Mouse (Mus musculus): ENCODE results near the gene Kif6. TPM values are rescaled to one million over a fixed set of nuclear protein-coding genes. Genes with fewer than 3 reads are reported as not detected.
A peak's percentile ranks its signal among the peaks of the same experiment; 100 is the strongest.

Kif6 gene
- polyA plus RNA-seq, 1 experiment from 2014 or later: 1.6 TPM

DNA sequence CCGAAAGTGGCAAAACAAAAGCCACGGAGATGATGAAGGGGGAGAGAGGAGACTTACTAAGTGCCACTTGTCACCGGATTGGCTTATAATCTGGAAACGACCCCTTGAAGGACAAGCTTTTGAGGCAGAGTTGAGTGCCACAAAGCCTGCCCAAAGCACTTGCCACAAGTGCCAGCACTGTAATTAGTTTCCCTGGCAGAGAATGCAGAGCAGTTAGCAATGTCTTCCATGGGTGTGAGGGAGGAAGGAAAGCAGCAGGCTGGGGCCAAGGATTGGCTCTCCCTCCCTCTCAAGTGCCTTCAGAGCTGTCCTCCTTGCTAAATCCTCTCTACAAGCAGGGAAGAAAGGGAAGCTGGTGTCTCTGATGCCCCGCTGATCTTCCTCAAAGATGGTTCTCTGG lies 210.9 kb downstream of the Kif6 start:
- no peaks in the 10 kb centered on the region for H3K9me3 ChIP-seq (ENCODE audit: control insufficient read depth, low read length)
- H3K4me2 ChIP-seq: no peak overlapping the region
- no peaks in the 10 kb centered on the region for H3K36me3 ChIP-seq (ENCODE audit: control insufficient read depth, insufficient read depth, low read length)
- H3K4me3 ChIP-seq (ENCODE audit: low read depth, low read length): no peak overlapping the region
- ATAC-seq (ENCODE audit: low FRiP score) (no peak), DNase-seq (ENCODE audit: low spot score, missing footprints) (no peak)
- no peaks in the 10 kb centered on the region for H3K27me3 ChIP-seq (ENCODE audit: control insufficient read depth, insufficient read depth, low read length)
- WGBS: 86% methylated on average over 5 of the region's 5 CpGs
- no peak overlapping the region for H3K9ac ChIP-seq (ENCODE audit: low read length)
- H3K27ac ChIP-seq (ENCODE audit: low read depth, low read length): no peak overlapping the region
- H3K4me1 ChIP-seq (ENCODE audit: control insufficient read depth, insufficient read depth, low read length): no peaks in the 10 kb centered on the region

DNA sequence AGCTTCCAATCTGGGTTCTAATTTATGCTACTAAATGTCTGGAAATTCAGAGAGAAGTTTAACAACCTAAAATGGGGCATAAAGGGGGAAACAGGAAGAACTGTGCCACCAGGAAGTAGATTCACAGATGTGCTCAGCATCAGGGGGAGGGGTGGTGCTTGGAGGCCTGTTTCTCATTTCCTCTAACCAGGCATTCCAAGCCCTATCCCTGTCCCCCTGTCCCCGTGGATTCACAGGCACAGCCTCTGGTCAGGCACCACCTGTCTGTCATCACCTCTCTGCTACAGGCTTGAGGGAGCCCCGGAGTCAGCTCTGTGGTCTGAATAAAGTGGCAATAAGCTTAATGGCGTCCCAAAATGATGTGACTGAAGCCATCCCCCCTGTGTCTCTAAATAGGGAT lies 216.8 kb downstream of the Kif6 start:
- no peaks in the 10 kb centered on the region for H3K4me1 ChIP-seq (ENCODE audit: control insufficient read depth, insufficient read depth, low read length)
- DNase-seq (ENCODE audit: low spot score, missing footprints): no peak
- WGBS: 73% methylated on average over 3 of the region's 3 CpGs
- H3K27ac ChIP-seq (ENCODE audit: low read depth, low read length): no peak overlapping the region
- no peak overlapping the region for H3K9ac ChIP-seq (ENCODE audit: low read length)
- H3K4me3 ChIP-seq (ENCODE audit: low read depth, low read length): no peak overlapping the region
- H3K36me3 ChIP-seq (ENCODE audit: control insufficient read depth, insufficient read depth, low read length): no peaks in the 10 kb centered on the region
- no peak for ATAC-seq (ENCODE audit: low FRiP score)
- no peak overlapping the region for H3K4me2 ChIP-seq
- no peaks in the 10 kb centered on the region for H3K27me3 ChIP-seq (ENCODE audit: control insufficient read depth, insufficient read depth, low read length)
- no peaks in the 10 kb centered on the region for H3K9me3 ChIP-seq (ENCODE audit: control insufficient read depth, low read length)

DNA sequence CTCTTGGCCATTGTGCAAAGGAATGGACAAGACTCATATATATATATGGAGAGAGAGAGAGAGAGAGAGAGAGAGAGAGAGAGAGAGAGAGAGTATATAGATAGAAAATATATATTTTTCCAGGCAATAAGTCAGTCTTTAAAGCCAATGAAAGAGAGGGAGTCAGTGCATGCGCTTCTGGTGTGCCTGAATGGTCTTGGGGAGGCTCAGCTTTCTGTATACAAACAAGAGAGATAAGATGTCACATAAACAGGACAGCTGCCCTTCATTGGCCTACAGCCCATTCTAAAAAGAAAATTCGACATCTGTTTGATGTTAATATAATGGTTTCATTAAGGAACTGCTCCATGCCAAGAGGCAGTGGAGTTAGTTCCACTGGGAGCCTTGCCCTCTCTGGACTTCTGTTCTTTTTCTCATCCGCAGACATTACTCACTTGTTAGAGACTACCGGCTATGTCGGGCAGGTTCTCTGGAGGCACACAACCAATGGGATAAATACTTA lies 219.2 kb downstream of the Kif6 start:
- Histone ChIP-seq H3K36me3 (ENCODE audit: control insufficient read depth, insufficient read depth, low read length) (no peaks in the 10 kb centered on the region), H3K27ac (ENCODE audit: low read depth, low read length) (no peak overlapping the region), H3K27me3 (ENCODE audit: control insufficient read depth, insufficient read depth, low read length) (no peaks in the 10 kb centered on the region), H3K4me3 (ENCODE audit: low read depth, low read length) (no peak overlapping the region), H3K4me2 (no peak overlapping the region), H3K9me3 (ENCODE audit: control insufficient read depth, low read length) (no peaks in the 10 kb centered on the region), H3K4me1 (ENCODE audit: control insufficient read depth, insufficient read depth, low read length) (no peaks in the 10 kb centered on the region), H3K9ac (ENCODE audit: low read length) (no peak overlapping the region)
- WGBS: 86% methylated on average over 5 of the region's 5 CpGs
- no peak for DNase-seq (ENCODE audit: low spot score, missing footprints)
- no peak for ATAC-seq (ENCODE audit: low FRiP score)

DNA sequence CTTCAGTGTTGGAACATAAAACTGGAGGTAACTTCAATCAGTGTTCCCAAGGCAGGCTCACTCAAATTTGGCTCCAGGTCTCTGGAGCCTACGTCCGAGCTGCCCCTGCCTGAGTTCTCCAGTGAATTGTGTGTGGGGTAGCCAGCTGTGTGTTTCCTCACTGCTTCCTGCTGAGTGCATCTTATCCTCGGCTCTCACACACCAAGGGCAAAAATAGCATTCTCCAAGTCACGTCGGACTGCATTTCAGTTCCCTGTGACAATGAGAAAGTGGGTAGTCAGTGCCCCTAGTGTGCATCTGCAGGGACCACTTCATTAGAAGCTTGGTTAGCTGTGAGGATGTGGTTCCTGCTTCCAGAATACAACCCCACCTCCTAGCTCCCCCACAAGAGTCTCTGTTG lies 222.5 kb downstream of the Kif6 start:
- H3K4me1 ChIP-seq (ENCODE audit: control insufficient read depth, insufficient read depth, low read length): no peaks in the 10 kb centered on the region
- ATAC-seq (ENCODE audit: low FRiP score): no peak
- no peak overlapping the region for H3K9ac ChIP-seq (ENCODE audit: low read length)
- 74% methylated on average over 5 of the region's 5 CpGs for WGBS
- no peaks in the 10 kb centered on the region for H3K27me3 ChIP-seq (ENCODE audit: control insufficient read depth, insufficient read depth, low read length)
- H3K4me2 ChIP-seq: no peak overlapping the region
- H3K9me3 ChIP-seq (ENCODE audit: control insufficient read depth, low read length): no peaks in the 10 kb centered on the region
- H3K36me3 ChIP-seq (ENCODE audit: control insufficient read depth, insufficient read depth, low read length): no peaks in the 10 kb centered on the region
- no peak overlapping the region for H3K27ac ChIP-seq (ENCODE audit: low read depth, low read length)
- H3K4me3 ChIP-seq (ENCODE audit: low read depth, low read length): no peak overlapping the region
- peak; percentile 61 for DNase-seq (ENCODE audit: low spot score, missing footprints)

DNA sequence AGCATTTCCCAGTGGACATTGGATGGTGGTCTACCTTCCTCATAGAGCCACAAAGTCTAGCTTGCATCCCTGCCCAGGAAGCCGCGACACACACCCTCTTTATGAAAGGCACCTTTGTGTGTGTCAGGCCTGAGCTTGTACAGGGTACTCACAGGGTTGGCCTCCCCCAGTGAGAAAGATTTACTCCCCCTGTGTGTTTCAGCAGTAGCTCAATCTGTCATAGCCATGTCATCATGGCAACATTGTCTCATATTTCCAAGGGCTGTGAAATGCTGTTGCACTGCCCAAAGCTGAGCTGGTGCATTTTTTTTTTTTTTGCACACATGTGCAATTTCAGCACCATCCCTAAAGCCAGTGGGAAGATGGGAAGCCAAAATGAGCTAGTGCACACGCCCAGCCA lies 224.3 kb downstream of the Kif6 start:
- Histone ChIP-seq H3K4me3 (ENCODE audit: low read depth, low read length) (no peak overlapping the region), H3K9me3 (ENCODE audit: control insufficient read depth, low read length) (no peaks in the 10 kb centered on the region), H3K9ac (ENCODE audit: low read length) (no peak overlapping the region), H3K27me3 (ENCODE audit: control insufficient read depth, insufficient read depth, low read length) (no peaks in the 10 kb centered on the region), H3K36me3 (ENCODE audit: control insufficient read depth, insufficient read depth, low read length) (no peaks in the 10 kb centered on the region), H3K4me2 (no peak overlapping the region), H3K4me1 (ENCODE audit: control insufficient read depth, insufficient read depth, low read length) (no peaks in the 10 kb centered on the region), H3K27ac (ENCODE audit: low read depth, low read length) (no peak overlapping the region)
- 77% methylated on average over 3 of the region's 3 CpGs for WGBS
- no peak for ATAC-seq (ENCODE audit: low FRiP score)
- DNase-seq (ENCODE audit: low spot score, missing footprints): peak; percentile 69

DNA sequence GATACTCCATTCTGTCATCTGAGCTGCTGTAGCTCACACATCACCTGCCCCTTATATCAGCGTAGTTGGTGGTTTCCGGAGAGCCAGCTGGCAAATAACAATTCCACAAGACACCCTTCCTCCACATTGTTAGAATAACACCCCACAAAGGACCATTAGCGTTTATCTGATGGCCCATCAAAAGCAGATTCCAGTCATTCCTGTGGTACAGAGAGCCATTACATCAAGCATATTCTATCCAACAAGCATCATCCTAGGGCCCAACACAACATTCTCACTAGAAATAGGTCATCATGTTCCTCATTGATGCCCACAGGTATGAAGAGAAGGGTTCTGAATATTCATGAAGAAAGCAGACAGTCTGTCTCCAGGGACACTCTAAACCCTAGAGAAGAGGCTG lies 236.3 kb downstream of the Kif6 start:
- Histone ChIP-seq H3K4me1 (ENCODE audit: control insufficient read depth, insufficient read depth, low read length) (peaks cover 2% of the 10 kb centered on the region; the same call in 1 of the 2 replicates), H3K36me3 (ENCODE audit: control insufficient read depth, insufficient read depth, low read length) (no peaks in the 10 kb centered on the region), H3K9me3 (ENCODE audit: control insufficient read depth, low read length) (no peaks in the 10 kb centered on the region), H3K27ac (ENCODE audit: low read depth, low read length) (no peak overlapping the region), H3K9ac (ENCODE audit: low read length) (no peak overlapping the region), H3K4me2 (no peak overlapping the region), H3K4me3 (ENCODE audit: low read depth, low read length) (no peak overlapping the region), H3K27me3 (ENCODE audit: control insufficient read depth, insufficient read depth, low read length) (no peaks in the 10 kb centered on the region)
- DNase-seq (ENCODE audit: low spot score, missing footprints) (peak; percentile 56), ATAC-seq (ENCODE audit: low FRiP score) (no peak)
- WGBS: 86% methylated on average over 3 of the region's 3 CpGs

DNA sequence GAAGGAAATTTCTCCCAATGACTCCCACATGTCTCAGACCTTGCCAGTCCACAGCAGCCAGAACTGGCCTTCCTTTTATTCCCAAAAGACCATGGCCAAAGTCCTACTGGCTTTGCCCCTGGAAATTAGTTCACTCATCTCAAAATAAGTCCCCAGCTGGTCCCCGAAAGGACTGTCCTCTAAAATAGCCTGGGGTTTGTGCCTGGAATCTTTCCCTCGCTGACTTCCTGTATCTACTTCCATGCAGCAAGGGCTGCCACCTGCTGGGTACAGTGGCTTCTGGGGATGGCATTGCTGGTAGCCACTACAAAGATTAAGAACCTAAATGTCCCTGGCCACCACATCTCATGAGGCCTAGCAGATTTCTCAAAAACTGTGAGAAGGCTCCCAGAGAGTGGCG lies 237.2 kb downstream of the Kif6 start:
- no peak overlapping the region for H3K4me3 ChIP-seq (ENCODE audit: low read depth, low read length)
- no peak for ATAC-seq (ENCODE audit: low FRiP score)
- H3K4me2 ChIP-seq: no peak overlapping the region
- peaks cover 2% of the 10 kb centered on the region; the same call in 1 of the 2 replicates for H3K4me1 ChIP-seq (ENCODE audit: control insufficient read depth, insufficient read depth, low read length)
- 78% methylated on average over 3 of the region's 3 CpGs for WGBS
- no peaks in the 10 kb centered on the region for H3K27me3 ChIP-seq (ENCODE audit: control insufficient read depth, insufficient read depth, low read length)
- H3K27ac ChIP-seq (ENCODE audit: low read depth, low read length): no peak overlapping the region
- DNase-seq (ENCODE audit: low spot score, missing footprints): no peak
- no peak overlapping the region for H3K9ac ChIP-seq (ENCODE audit: low read length)
- H3K36me3 ChIP-seq (ENCODE audit: control insufficient read depth, insufficient read depth, low read length): no peaks in the 10 kb centered on the region
- H3K9me3 ChIP-seq (ENCODE audit: control insufficient read depth, low read length): no peaks in the 10 kb centered on the region

DNA sequence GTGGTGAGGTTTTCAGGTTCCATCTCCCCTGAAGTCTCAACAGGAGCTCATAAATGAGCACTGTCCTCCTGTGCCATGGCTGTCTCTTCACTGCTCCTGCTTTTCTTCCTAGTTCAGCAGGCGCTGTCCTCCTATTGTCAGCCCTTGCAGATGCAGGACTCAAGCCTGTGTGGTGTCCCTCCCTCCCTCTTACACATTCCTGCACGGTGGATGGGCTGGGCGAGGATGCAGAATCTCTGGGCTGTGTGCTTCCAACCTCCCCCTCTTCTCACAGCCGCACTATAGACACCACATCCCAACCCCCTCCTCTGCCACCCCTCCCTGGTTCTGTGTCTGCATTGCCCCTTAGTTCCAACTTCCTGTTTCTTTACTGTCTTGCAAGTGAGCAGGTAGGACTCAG lies 240.8 kb downstream of the Kif6 start:
- no peak overlapping the region for H3K4me2 ChIP-seq
- H3K27ac ChIP-seq (ENCODE audit: low read depth, low read length): no peak overlapping the region
- H3K27me3 ChIP-seq (ENCODE audit: control insufficient read depth, insufficient read depth, low read length): no peaks in the 10 kb centered on the region
- H3K36me3 ChIP-seq (ENCODE audit: control insufficient read depth, insufficient read depth, low read length): no peaks in the 10 kb centered on the region
- DNase-seq (ENCODE audit: low spot score, missing footprints) (peak; percentile 74), ATAC-seq (ENCODE audit: low FRiP score) (peak; percentile 61)
- no peaks in the 10 kb centered on the region for H3K9me3 ChIP-seq (ENCODE audit: control insufficient read depth, low read length)
- H3K4me3 ChIP-seq (ENCODE audit: low read depth, low read length): no peak overlapping the region
- no peak overlapping the region for H3K9ac ChIP-seq (ENCODE audit: low read length)
- 32% methylated on average over 4 of the region's 4 CpGs for whole genome bisulfite sequencing
- H3K4me1 ChIP-seq (ENCODE audit: control insufficient read depth, insufficient read depth, low read length): peaks cover 2% of the 10 kb centered on the region; the same call in 1 of the 2 replicates

DNA sequence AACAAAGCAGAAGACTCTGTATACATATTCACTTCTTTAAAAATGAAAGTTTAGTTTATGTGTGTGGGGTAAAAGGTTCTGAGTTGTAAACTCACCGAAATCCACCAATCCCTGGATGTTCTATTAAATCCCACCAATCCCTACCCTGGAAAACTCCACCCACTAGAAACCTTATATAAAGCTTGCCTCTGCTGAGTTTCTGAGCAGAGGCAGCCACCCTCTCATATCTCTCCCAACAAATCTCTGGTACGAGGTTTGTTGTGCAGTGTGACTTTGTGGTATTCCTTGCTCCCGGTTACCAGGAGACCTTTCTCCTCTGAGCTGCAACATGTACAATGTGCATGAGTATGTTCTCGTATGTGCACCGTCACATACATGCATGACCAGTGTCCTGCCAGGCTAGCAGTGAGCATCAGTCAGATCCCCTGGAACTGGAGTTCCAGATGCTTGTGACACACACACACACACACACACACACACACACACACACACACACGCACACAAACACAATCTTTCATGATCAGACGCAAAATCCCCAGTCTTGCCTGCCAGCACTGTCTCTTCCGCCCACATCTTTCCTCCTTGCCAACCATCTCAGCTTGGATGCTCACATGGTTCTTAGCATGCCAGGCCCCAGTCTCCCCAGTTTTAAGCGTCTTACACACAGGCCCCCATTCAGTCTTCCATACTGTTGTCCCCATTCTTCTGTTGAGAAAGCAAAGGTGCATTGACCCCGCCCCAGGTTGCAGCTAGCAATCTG lies 245.3 kb downstream of the Kif6 start:
- Histone ChIP-seq H3K9me3 (ENCODE audit: control insufficient read depth, low read length) (no peaks in the 10 kb centered on the region), H3K4me2 (no peak overlapping the region), H3K36me3 (ENCODE audit: control insufficient read depth, insufficient read depth, low read length) (no peaks in the 10 kb centered on the region), H3K27ac (ENCODE audit: low read depth, low read length) (no peak overlapping the region), H3K27me3 (ENCODE audit: control insufficient read depth, insufficient read depth, low read length) (no peaks in the 10 kb centered on the region), H3K9ac (ENCODE audit: low read length) (no peak overlapping the region), H3K4me1 (ENCODE audit: control insufficient read depth, insufficient read depth, low read length) (no peaks in the 10 kb centered on the region; the same call in 1 of the 2 replicates), H3K4me3 (ENCODE audit: low read depth, low read length) (no peak overlapping the region)
- ATAC-seq (ENCODE audit: low FRiP score) (no peak), DNase-seq (ENCODE audit: low spot score, missing footprints) (peak; percentile 60)
- WGBS: 90% methylated on average over 10 of the region's 10 CpGs
